Mouse (Mus musculus) kidney, adult 11 months (tissue): ENCODE results near the gene Kat7.
A peak's percentile ranks its signal among the peaks of the same experiment; 100 is the strongest.

Source experiments
- DNase-seq: peaks from one replicate; pipeline ENCODE4 v3.0.0; 2022

Gene Kat7

GRCm38 (mm10) chr11:95276056-95276455 lies 34.0 kb downstream of the Kat7 start:
- no peak for DNase-seq

DNA sequence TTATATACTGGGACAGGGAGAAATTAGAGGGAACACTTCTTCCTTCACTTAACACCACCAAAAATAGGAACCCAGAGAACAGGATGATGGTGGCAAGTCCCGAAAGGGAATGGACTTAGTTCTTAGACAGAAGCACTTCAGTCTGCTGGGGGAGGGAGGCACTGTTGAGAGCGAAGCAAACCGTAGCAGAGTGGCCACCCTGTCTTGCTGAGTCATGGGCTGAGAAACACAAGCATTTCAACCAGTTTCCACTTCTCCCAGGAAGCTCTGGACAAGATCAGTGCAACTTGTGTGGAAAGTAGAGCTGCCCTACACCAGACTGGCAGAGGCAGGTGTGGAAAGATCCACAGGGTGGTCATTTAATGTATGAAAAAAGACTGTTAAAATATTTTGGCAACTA lies 35.4 kb downstream of the Kat7 start:
- DNase-seq = no peak

DNA sequence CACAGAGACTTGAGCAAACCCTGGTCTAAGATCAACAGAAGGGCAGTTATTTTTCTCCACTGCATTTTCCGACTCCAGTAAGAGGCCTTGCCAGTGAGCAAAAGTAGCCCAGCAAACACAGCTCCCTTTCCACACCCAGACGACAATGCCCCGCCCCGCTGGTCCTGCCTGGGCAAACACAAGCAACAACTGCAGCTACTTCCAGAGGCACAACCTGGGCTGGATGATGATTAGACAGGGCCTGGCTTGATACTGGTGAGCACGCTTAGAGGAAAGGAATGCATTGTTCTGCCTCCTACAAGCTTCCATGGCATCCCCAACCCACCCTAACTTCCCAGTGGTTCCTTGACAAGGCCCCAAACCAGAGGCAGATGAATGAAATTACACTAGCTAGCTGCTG lies 36.4 kb downstream of the Kat7 start:
- DNase-seq = no peak

DNA sequence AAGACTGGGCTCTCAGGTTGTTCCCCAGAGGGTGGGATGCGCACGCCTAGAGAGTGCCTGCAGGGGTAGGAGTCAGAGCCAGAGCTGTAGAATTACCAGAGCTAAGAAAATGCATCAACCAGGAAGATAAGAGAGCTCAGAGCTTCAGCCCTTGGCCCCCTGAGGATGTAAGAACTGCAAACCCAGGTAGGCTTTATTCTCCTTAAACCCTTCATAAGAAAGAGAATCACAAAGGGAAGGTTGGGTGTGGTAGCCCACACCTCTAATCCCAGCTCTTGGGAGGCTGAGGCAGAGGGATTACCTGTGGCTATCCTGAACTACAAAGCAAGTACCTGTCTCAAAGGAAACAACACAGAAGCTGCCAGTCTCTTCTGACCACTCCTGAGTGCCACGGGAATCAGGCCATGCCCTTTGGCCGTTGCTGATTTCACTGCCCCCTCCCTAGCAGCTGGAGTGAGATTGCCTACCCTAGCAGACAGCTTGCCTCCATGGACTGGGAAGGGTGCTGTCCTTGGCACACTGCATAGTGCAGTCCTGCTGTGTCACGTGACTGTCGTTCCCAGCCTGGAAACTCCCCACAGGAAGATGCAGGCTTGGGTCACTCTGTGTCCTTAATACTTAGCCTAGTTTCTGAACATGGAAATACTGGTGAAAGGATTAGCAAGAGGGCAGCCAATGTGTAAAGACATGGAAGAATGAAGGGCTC lies 43.4 kb downstream of the Kat7 start:
- peak; percentile 68 for DNase-seq

GRCm38 (mm10) chr11:95264455-95265013 lies 45.5 kb downstream of the Kat7 start:
- DNase-seq = no peak

GRCm38 (mm10) chr11:95263816-95264454 lies 46.1 kb downstream of the Kat7 start:
- DNase-seq = peak; percentile 33

GRCm38 (mm10) chr11:95261178-95261751 lies 48.8 kb downstream of the Kat7 start, which contains the start of gene Tac4:
Tac4 (plus strand) TSS chr11:95261529.
- DNase-seq = no peak

- DNase-seq = peak; percentile 87
Observed at GRCm38 (mm10) chr11:95259088-95259849, 50.8 kb downstream of the Kat7 start.

DNA sequence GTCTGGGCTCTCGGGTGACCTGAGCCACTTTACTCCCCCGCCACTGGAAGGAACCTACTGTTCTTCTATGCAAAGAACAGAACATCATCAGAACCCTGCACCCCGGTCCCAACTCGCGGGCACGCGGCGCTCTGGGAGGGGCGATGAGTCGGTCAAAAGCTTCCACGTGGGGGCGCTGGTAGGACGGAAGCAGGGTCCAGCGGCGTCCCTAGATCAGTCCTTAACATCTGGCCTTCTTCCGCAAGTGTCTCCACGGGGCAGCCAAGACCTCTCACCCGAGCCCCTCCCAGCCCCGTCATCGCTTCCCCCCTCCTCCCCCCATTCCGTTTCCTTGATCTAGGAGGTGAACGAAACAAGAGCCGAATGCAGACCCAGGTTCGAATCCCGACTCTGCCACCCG lies 51.6 kb downstream of the Kat7 start:
- peak; percentile 67 for DNase-seq

DNA sequence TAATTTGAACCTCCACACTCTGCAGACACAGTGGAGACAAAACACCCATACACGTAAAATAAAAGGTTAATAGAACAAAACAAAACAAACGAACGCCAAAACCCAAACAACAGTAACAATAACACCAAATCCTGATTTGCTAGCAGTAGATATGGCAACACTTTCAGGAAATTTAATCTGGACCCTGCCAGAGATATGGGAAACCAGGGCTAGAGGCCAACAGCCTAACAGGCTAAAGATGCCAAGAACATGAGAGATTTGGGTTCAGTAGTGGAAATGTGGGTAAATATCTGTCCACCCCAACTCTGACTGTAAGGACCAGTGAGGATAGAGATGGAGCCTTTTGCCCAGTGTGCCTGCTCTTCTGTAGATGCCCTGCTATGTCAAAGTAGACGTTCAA lies 52.1 kb downstream of the Kat7 start:
- no peak for DNase-seq

GRCm38 (mm10) chr11:95255747-95256146 lies 54.3 kb downstream of the Kat7 start:
- no peak for DNase-seq

GRCm38 (mm10) chr11:95254165-95254564 lies 55.9 kb downstream of the Kat7 start:
- DNase-seq = no peak

DNA sequence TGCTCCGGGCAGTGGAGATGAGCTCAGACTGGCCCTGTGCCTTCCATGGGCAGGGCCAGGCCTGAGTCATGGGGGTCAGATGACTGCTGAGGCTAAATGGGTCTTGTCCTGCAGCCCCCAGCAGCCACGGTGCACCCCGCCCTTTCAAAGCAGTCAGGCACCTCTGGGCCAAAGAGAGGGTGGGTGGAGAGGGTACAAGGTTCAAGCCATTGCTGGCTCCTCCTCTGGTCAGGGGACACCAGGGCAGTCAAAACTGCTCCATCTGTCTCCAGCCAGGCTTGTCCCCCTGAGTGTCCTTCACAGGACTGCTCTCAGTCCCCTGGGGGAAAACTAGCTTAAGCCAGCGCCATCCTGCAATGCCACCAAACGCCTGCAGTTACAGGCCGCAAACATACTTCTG lies 57.9 kb downstream of the Kat7 start:
- DNase-seq = peak; percentile 84

DNA sequence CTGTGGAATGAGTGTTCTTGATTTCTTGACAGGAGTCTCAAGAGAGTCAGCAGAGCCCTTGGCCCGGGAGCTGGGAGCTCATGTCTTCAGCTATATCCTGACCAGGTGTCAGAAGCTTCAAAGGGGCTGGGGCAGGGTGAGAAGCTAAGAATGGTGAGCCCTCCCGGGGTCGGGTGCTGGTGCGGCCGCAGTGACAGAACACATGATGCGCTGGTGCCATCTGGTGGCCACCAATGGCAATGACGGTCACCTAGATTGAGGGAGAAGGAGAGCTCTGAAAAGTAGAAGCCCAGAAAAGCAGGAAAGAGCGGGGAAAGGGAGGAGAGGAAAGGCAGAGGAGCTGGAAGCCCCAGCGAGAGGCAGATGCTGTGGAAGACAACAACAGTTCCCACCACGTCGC lies 58.8 kb downstream of the Kat7 start:
- peak; percentile 52 for DNase-seq

DNA sequence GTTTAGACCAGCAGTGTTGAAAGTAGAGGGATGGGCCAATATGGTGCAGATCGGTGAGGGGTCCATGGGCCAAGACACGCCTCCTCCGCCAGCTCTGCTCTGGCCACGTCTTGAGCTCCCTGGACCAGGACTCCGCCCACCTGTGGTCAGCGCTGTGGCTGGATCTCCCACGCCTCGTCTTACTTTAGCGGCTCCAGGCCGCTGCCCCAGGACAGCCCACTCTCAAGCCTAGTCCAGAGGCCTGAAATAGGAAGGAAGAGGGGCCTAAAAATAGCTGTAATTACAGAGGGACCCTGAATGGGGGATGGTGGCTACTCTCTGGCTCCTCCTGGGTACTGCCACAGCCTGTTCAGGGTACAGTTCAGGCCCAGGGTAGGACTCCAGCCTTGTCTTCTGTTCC lies 59.9 kb downstream of the Kat7 start:
- no peak for DNase-seq

- no peak for DNase-seq
Observed at GRCm38 (mm10) chr11:95247065-95247464, 63.0 kb downstream of the Kat7 start.

DNA sequence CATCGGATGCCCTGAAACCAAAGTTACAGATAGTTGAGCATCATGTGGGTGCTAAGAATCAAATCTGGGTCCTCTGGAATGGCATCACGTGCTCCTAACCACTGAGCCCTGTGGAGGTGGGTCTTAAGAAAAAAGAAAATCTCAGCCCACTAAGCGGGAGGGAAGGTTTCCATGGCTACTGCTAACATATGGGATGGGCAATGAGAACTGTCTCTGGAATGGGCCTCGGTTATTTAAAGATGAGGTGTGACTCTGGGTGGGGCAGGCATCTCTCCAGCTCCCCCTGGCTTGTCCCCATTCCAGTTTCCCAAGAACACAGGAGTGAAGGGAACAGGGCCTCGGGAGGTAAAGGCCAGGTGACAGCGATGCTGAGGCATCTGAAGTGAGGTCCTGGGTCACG lies 64.6 kb downstream of the Kat7 start:
- no peak for DNase-seq

GRCm38 (mm10) chr11:95242653-95243052 lies 67.4 kb downstream of the Kat7 start:
- DNase-seq = no peak

GRCm38 (mm10) chr11:95238477-95238876 lies 71.6 kb downstream of the Kat7 start:
- DNase-seq = no peak

GRCm38 (mm10) chr11:95232329-95232696 lies 77.7 kb downstream of the Kat7 start:
- DNase-seq = no peak

GRCm38 (mm10) chr11:95231688-95232328 lies 78.2 kb downstream of the Kat7 start:
- peak; percentile 24 for DNase-seq

- DNase-seq = no peak
Observed at GRCm38 (mm10) chr11:95227467-95227866, 82.6 kb downstream of the Kat7 start.

DNA sequence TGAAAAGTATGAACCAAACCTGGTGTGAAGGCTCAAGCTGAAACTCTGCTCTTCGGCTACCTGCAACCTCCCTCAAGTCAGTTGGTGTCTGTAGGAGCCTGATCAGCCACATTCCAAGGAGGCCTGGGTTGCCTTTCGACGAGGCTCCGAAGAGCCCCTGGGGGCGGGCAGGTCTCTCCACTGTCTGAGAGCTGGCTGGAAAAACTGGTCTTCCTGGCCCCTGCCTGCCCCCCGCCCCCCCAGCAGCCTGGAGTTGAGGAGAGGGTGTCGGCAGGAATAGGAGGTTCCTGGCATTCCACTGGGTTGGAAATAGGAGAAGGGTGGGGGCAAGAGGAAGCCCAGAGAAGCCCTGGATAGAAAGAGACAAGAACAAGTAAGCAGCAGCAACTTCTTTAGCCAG lies 84.6 kb downstream of the Kat7 start:
- DNase-seq = no peak
